Mouse (Mus musculus): ENCODE data around the gene Ccp110. TPM values are rescaled to one million over a fixed set of nuclear protein-coding genes. Genes with fewer than 3 reads are reported as not detected.

Ccp110 gene
- polyA plus RNA-seq, 1 experiment from 2014 or later: 37.2 TPM

DNA sequence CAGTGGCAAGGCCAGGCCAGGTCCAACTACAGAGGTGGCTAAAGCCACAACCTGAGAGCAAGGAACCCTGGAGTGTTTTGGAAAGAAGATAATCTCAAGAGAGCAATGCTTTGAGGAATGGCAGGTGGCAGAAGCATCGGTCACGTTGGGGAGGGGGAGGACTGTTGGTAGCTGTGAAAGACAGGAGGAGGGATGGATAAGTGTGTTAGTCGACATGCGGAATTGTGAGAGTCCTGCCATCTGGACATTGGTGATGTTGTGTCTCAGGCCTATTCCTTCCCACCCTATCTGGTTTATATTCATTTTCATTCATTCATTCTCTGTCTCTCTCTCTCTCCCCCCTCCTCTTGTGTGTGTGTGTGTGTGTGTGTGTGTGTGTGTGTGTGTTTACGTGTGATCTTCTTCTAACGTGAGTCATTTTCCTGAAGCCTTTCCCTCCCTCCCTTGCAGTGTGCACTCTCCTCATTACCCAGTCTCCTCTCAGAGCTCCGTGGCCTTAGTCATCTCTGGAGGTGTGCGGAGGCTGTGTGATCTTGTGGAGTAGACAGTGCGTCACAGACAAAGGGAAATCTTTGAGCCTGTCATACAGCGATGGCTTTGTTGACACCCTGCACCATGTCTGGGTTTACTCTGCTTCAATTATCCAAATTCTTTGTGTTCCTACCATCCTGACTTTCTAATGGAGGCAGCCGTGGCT, 71.1 kb downstream of the Ccp110 start:
- Histone ChIP-seq H3K27ac (replicated peaks) (no peak overlapping the region), H3K36me3 (replicated peaks) (peaks cover 32% of the 10 kb centered on the region), H3K27me3 (replicated peaks; ENCODE audit: low read depth, poor library complexity, severe bottlenecking) (no peaks in the 10 kb centered on the region), H3K9me3 (no peaks in the 10 kb centered on the region), H3K4me1 (peaks cover under 1% of the 10 kb centered on the region; the same call in 1 of the 2 replicates), H3K4me3 (no peak overlapping the region)
- DNase-seq (ENCODE audit: low spot score): no peak
- 89% methylated on average over 11 of the region's 11 CpGs for WGBS

DNA sequence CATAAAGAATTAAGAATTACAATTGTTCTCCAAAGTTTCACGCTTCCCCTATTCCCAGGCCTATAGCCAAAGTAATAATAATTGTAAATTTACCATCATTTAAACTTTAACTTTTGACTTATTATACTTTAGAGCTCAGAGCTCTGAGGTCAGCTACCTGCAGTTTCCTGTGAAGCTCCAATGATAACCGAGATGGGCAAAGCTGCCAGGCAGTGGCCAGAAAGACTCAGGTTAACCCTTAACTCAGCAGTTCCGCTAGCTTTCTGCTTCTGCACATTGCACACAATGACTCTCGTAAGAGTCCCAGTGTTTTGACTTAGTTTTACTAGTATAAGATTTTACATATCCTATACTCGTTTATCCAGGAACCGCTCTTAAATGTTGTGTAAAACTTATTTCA, 73.7 kb downstream of the Ccp110 start:
- WGBS: 89% methylated on average over 6 of the region's 6 CpGs
- no peaks in the 10 kb centered on the region for H3K9me3 ChIP-seq
- H3K4me3 ChIP-seq: no peak overlapping the region

More for the DNA sequence above, 73.7 kb downstream of the Ccp110 start:
- no peak for DNase-seq (ENCODE audit: low spot score)
- peaks cover 15% of the 10 kb centered on the region for H3K36me3 ChIP-seq (replicated peaks)
- H3K27ac ChIP-seq (replicated peaks): no peak overlapping the region
- peaks cover 3% of the 10 kb centered on the region; the same call in 1 of the 2 replicates for H3K4me1 ChIP-seq
- no peaks in the 10 kb centered on the region for H3K27me3 ChIP-seq (replicated peaks; ENCODE audit: low read depth, poor library complexity, severe bottlenecking)

Other genes with a start within 250 kb of the Ccp110 start
- gene Itpripl2, start 220.6 kb upstream of the Ccp110 start, polyA plus RNA-seq (2016; fragmentation: Nextera tagmentation; extraction: Ambion mirVana): 1.3 and 1.6 TPM in 2 replicates
- 128 and 134 TPM in 2 replicates for gene Coq7, start 179.2 kb upstream of the Ccp110 start, polyA plus RNA-seq (2016; fragmentation: Nextera tagmentation; extraction: Ambion mirVana)
- 4.9 and 7.2 TPM in 2 replicates for gene Tmc7, start 127.8 kb upstream of the Ccp110 start, polyA plus RNA-seq (2016; fragmentation: Nextera tagmentation; extraction: Ambion mirVana)
- gene Tmc5, start 115.3 kb upstream of the Ccp110 start, polyA plus RNA-seq (2016; fragmentation: Nextera tagmentation; extraction: Ambion mirVana): 0.05 TPM in 1 of 2 replicates, not detected in the other
- 65.1 and 68.7 TPM in 2 replicates for gene Gde1, start 6.8 kb upstream of the Ccp110 start, polyA plus RNA-seq (2016; fragmentation: Nextera tagmentation; extraction: Ambion mirVana)
- gene Vps35l, start 27.7 kb downstream of the Ccp110 start, polyA plus RNA-seq (2016; fragmentation: Nextera tagmentation; extraction: Ambion mirVana): 69.1 and 70.0 TPM in 2 replicates
- gene Iqck, start 143.2 kb downstream of the Ccp110 start, polyA plus RNA-seq (2016; fragmentation: Nextera tagmentation; extraction: Ambion mirVana): 2.7 and 3.1 TPM in 2 replicates
- 161 and 162 TPM in 2 replicates for gene Knop1, start 143.7 kb downstream of the Ccp110 start, polyA plus RNA-seq (2016; fragmentation: Nextera tagmentation; extraction: Ambion mirVana)

Data from embryonic facial prominence, embryonic 10.5 days (tissue).